Mouse (Mus musculus): ENCODE measurements at regions not wholly inside any gene's neighbourhood (a gene's known extent, or its start where the extent isn't known, plus 50 kb on each side); places are given as distances from the start of the nearest gene placed in this dataset.

GRCm38 (mm10) chr7:118042914-118043313, 73.1 kb downstream of the Rps15a start:
- in situ Hi-C loops (cut with MboI, MseI): no loop called here

- in situ Hi-C loops (cut with MboI, MseI): no loop called here
Measured at GRCm38 (mm10) chr7:118039862-118040261, 76.1 kb downstream of the Rps15a start.

GRCm38 (mm10) chr7:118037062-118037461, 78.9 kb downstream of the Rps15a start:
- in situ Hi-C loops (cut with MboI, MseI): no loop called here

- in situ Hi-C loops (cut with MboI, MseI): no loop called here
Measured at GRCm38 (mm10) chr7:118026106-118026526, 89.9 kb downstream of the Rps15a start.

GRCm38 (mm10) chr7:118004620-118005019, 111.4 kb downstream of the Rps15a start:
- in situ Hi-C loops (cut with MboI, MseI): no loop called here

GRCm38 (mm10) chr7:118001881-118002280, 114.1 kb downstream of the Rps15a start:
- in situ Hi-C loops (cut with MboI, MseI): no loop called here

GRCm38 (mm10) chr7:118001121-118001520, 114.9 kb downstream of the Rps15a start:
- in situ Hi-C loops (cut with MboI, MseI): no loop called here

- in situ Hi-C loops (cut with MboI, MseI): no loop called here
Measured at GRCm38 (mm10) chr7:117982177-117982576, 133.8 kb downstream of the Rps15a start.

- in situ Hi-C loops (cut with MboI, MseI): loop anchor here (25.0 kb wide), 1 partner anchor 1516 kb away; the partner anchor contains the start of gene Umod
Measured at GRCm38 (mm10) chr7:117971176-117971575, 144.8 kb downstream of the Rps15a start.

- in situ Hi-C loops (cut with MboI, MseI): no loop called here
Measured at GRCm38 (mm10) chr7:117943435-117943834, 172.6 kb downstream of the Rps15a start.

- in situ Hi-C loops (cut with MboI, MseI): no loop called here
Measured at GRCm38 (mm10) chr7:117939618-117940017, 176.4 kb downstream of the Rps15a start.

- in situ Hi-C loops (cut with MboI, MseI): no loop called here
Measured at GRCm38 (mm10) chr7:117934908-117935307, 181.1 kb downstream of the Rps15a start.

GRCm38 (mm10) chr7:117931234-117931895, 184.6 kb downstream of the Rps15a start:
- in situ Hi-C loops (cut with MboI, MseI): no loop called here

- in situ Hi-C loops (cut with MboI, MseI): no loop called here
Measured at GRCm38 (mm10) chr7:117930392-117930791, 185.6 kb downstream of the Rps15a start.

GRCm38 (mm10) chr7:117926396-117926795, 189.6 kb downstream of the Rps15a start:
- in situ Hi-C loops (cut with MboI, MseI): no loop called here

- in situ Hi-C loops (cut with MboI, MseI): no loop called here
Measured at GRCm38 (mm10) chr7:117922270-117922669, 193.7 kb downstream of the Rps15a start.

- in situ Hi-C loops (cut with MboI, MseI): no loop called here
Measured at GRCm38 (mm10) chr7:117918206-117918995, 197.6 kb downstream of the Rps15a start.

- in situ Hi-C loops (cut with MboI, MseI): no loop called here
Measured at GRCm38 (mm10) chr7:117916915-117917314, 199.1 kb downstream of the Rps15a start.

GRCm38 (mm10) chr7:117912453-117912852, 203.5 kb downstream of the Rps15a start:
- in situ Hi-C loops (cut with MboI, MseI): no loop called here

- in situ Hi-C loops (cut with MboI, MseI): no loop called here
Measured at GRCm38 (mm10) chr7:117911062-117911461, 204.9 kb downstream of the Rps15a start.

- in situ Hi-C loops (cut with MboI, MseI): no loop called here
Measured at GRCm38 (mm10) chr7:117896528-117896927, 219.5 kb downstream of the Rps15a start.

GRCm38 (mm10) chr7:117887288-117887687, 228.7 kb downstream of the Rps15a start:
- in situ Hi-C loops (cut with MboI, MseI): no loop called here

GRCm38 (mm10) chr7:117882803-117883202, 233.2 kb downstream of the Rps15a start:
- in situ Hi-C loops (cut with MboI, MseI): no loop called here

All from T-helper 1 cell (primary cell).